Mouse (Mus musculus) midbrain, embryonic 11.5 days (tissue): ENCODE data around the gene Bcl2l2. TPM values are rescaled to one million over a fixed set of nuclear protein-coding genes. Genes with fewer than 3 reads are reported as not detected.

ENCODE experiments used
- ATAC-seq: fragments of 200-750 bp; cut with Nextera tagmentation; 2 replicates; pipeline ENCODE4 v1.8.0; 2017; ENCODE audit warnings: moderate TSS enrichment, moderate library complexity; ENCODE audit not compliant: low FRiP score
- DNase-seq: peaks from one replicate; pipeline ENCODE4 v3.0.0; 2015; ENCODE audit warnings: low spot score; ENCODE audit errors: missing footprints
- H3K27ac ChIP-seq: fragments of 300-500 bp; sonication (generic); 2 replicates; pipeline ENCODE4 v1.5.1; 2014; ENCODE audit warnings: low read depth, low read length
- H3K27me3 ChIP-seq: fragments of 300-500 bp; sonication (generic); 2 replicates; pipeline ENCODE4 v1.6.1; 2014; ENCODE audit warnings: mild to moderate bottlenecking, low read length, moderate library complexity, mixed read lengths; ENCODE audit not compliant: control insufficient read depth, insufficient read depth
- H3K36me3 ChIP-seq: fragments of 300-500 bp; sonication (generic); 2 replicates; pipeline ENCODE4 v1.6.1; 2014; ENCODE audit warnings: mild to moderate bottlenecking, low read length, moderate library complexity, mixed read lengths; ENCODE audit not compliant: control insufficient read depth, insufficient read depth
- H3K4me1 ChIP-seq: fragments of 300-500 bp; sonication (generic); 2 replicates; pipeline ENCODE4 v1.6.1; 2014; ENCODE audit warnings: low read length; ENCODE audit not compliant: control insufficient read depth, insufficient read depth
- H3K4me2 ChIP-seq: fragments of 300-500 bp; sonication (generic); 2 replicates; pipeline ENCODE4 v1.6.1; 2014; ENCODE audit warnings: mild to moderate bottlenecking, moderate library complexity
- H3K4me3 ChIP-seq: fragments of 300-500 bp; sonication (generic); 2 replicates; pipeline ENCODE4 v1.5.1; 2014; ENCODE audit warnings: low read depth, low read length
- H3K9ac ChIP-seq: fragments of 300-500 bp; sonication (generic); 2 replicates; pipeline ENCODE4 v1.6.1; 2014; ENCODE audit warnings: low read length
- H3K9me3 ChIP-seq: fragments of 300-500 bp; sonication (generic); 2 replicates; pipeline ENCODE4 v1.6.1; 2016; ENCODE audit warnings: low read length; ENCODE audit not compliant: control insufficient read depth
- WGBS: fragments of 180-500 bp; shearing (Covaris S2); extraction: QIAGEN DNeasy Blood & Tissue Kit; methylation state at CpG from one replicate; pipeline ENCODE4 v1.1.7; 2014; 5-methylcytosine and 5-hydroxymethylcytosine counted together
- polyA plus RNA-seq: library from polyadenylated mRNA; unstranded; fragments of >200 nt; fragmentation: Nextera tagmentation; extraction: Ambion mirVana; gene quantifications from 2 replicates; pipeline ENCODE4 v1.2.1, GENCODE M21; 2014

The Bcl2l2 gene
- polyA plus RNA-seq, 1 experiment from 2014 or later, result 3.3 TPM

DNA sequence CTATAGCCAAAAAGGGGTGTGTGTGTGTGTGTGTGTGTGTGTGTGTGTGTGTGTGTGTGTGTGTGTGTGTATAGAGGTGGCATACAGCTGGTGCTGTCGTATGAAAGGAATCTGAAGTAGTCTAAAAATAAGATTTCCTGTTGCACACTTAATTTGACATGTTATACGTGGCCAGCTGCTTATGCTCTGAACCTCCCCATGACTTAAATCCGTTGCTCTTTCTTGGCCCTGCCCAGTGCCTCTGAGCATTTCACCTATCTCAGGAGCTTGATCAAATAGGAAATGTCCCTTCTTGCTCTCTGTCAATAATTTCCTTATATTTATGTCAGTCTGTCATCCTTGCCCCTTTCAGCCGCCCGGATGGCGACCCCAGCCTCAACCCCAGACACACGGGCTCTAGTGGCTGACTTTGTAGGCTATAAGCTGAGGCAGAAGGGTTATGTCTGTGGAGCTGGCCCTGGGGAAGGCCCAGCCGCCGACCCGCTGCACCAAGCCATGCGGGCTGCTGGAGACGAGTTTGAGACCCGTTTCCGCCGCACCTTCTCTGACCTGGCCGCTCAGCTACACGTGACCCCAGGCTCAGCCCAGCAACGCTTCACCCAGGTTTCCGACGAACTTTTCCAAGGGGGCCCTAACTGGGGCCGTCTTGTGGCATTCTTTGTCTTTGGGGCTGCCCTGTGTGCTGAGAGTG is 990 bp downstream of the Bcl2l2 start:
- Histone ChIP-seq H3K9me3 (no peaks in the 10 kb centered on the region), H3K4me2 (peak overlapping the region; percentile 69), H3K27me3 (no peaks in the 10 kb centered on the region), H3K27ac (no peak overlapping the region), H3K4me3 (peak overlapping the region; percentile 47), H3K9ac (peak overlapping the region; percentile 75), H3K4me1 (peaks cover 14% of the 10 kb centered on the region), H3K36me3 (no peaks in the 10 kb centered on the region)
- WGBS, result 40% methylated on average over 21 of the region's 21 CpGs
- DNase-seq (peak; percentile 73), ATAC-seq (no peak)

DNA sequence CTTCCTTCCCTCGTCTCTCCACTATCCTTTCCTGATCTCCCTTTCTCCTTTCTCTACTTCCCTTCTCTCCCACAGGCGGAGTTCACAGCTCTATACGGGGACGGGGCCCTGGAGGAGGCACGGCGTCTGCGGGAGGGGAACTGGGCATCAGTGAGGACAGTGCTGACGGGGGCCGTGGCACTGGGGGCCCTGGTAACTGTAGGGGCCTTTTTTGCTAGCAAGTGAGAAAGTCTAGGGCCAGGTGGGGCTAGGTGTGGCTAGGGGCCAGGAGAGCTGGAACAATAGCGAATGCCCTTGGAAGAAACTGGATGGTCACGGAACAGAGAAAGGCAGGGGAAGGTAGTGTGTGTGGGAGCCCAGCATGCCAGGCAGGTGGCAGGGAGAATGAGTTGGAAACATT is 2.1 kb downstream of the Bcl2l2 start:
- no peak for DNase-seq
- Histone ChIP-seq H3K9me3 (no peaks in the 10 kb centered on the region), H3K27me3 (no peaks in the 10 kb centered on the region), H3K27ac (no peak overlapping the region), H3K9ac (no peak overlapping the region), H3K4me3 (no peak overlapping the region), H3K4me1 (peaks cover 14% of the 10 kb centered on the region), H3K36me3 (no peaks in the 10 kb centered on the region), H3K4me2 (no peak overlapping the region)
- 94% methylated on average over 11 of the region's 11 CpGs for WGBS
- no peak for ATAC-seq

DNA sequence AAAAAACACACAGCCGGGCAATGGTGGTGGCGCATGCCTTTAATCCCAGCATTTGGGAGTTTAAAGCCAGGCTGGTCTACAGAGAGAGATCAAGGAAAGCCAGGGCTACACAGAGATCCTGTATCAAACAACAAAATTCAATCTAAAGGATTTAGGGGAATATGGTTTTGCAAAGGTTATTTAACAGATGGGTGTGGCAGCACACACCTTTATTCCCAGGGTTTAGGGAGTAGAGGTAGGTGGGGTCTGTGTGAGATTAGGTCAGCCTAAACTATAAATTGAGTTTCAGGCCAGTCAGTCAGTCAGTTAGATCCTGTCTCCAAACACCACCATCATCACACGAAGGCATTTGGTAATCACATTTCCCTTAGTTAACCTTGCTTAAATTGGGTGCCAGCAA is 9.0 kb downstream of the Bcl2l2 start, which contains the start of gene Pabpn1:
TSS of gene Pabpn1 (plus strand) at position 301 of the 400 bp plus-strand sequence.
- Histone ChIP-seq H3K27ac (peak within 1 kb of the TSS; percentile 72), H3K4me3 (peak within 1 kb of the TSS; percentile 99), H3K9me3 (no peaks in the 10 kb centered on the region), H3K4me2 (peak within 1 kb of the TSS; percentile 50), H3K27me3 (no peaks in the 10 kb centered on the region), H3K36me3 (peaks cover 8% of the 10 kb centered on the region), H3K9ac (peak within 1 kb of the TSS; percentile 61), H3K4me1 (peaks cover 12% of the 10 kb centered on the region; the same call in 1 of the 2 replicates)
- DNase-seq, result no peak
- ATAC-seq, result no peak
- WGBS, result 96% methylated on average over 3 of the region's 3 CpGs

DNA sequence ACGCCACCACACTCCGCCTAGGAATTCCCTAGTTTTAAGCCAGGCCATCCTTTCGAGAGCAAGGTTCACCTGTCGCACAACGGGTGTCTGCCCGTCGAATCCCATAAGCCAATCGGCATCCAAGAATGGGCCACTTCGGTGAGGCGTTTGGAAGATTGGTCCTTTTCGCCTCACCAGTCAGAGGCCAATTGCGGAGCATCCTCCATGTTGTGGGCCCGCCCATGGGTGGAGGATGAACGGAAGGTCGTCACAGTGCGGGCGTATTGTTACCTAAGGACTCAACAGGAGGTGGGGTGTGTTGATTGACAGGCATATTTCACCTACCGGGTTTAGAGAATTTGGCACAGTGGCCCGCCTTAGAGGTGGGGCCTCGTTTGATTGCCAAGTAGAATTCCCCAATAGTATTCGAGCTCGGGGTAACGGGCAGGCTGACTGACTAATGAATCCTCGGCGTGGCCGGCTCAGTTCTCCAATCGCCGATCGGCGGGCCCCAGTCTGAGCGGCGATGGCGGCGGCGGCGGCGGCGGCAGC is 10.5 kb downstream of the Bcl2l2 start:
- Histone ChIP-seq H3K4me3 (peak overlapping the region; percentile 99), H3K4me1 (peaks cover 12% of the 10 kb centered on the region; the same call in 1 of the 2 replicates), H3K4me2 (peak overlapping the region; percentile 78), H3K27ac (peak overlapping the region; percentile 94), H3K36me3 (peaks cover 20% of the 10 kb centered on the region), H3K27me3 (no peaks in the 10 kb centered on the region), H3K9me3 (no peaks in the 10 kb centered on the region), H3K9ac (peak overlapping the region; percentile 100)
- WGBS, result under 1% methylated on average over 38 of the region's 38 CpGs
- ATAC-seq (peak; percentile 99), DNase-seq (peak; percentile 99)

DNA sequence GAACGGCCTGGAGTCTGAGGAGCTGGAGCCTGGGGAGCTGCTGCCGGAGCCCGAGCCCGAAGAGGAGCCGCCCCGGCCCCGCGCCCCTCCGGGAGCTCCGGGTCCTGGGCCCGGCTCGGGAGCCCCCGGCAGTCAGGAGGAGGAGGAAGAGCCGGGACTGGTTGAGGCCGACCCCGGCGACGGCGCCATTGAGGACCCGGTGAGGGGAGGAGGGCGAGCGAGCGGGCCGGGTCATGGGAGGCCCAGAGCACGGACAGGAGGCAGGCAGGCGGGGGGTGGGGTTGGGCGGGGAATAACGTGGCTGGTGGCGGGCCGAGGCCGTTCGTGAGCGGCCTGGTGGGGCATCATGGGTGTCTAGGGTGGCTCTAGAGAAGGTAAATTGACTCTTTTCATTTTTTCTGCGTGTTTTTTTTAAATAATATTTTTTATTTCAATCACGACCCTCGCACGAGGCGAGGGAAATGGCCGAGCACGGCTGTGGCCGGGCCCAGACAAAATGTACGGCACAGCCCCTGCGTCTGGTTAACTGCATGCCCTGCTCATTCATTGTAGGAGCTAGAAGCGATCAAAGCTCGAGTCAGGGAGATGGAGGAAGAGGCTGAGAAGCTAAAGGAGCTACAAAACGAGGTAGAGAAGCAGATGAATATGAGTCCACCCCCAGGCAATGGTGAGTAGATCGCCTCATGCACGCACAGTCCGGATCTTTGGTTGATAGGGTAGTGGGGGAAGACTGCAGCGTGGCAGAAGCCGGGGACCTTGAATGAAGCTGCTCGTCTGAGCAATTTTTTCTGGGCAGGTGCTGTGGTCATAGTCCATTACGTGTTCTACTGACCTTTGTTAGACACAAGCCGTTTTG is 11.3 kb downstream of the Bcl2l2 start:
- Histone ChIP-seq H3K36me3 (peaks cover 20% of the 10 kb centered on the region), H3K4me3 (peak overlapping the region; percentile 99), H3K4me2 (peak overlapping the region; percentile 78), H3K9me3 (no peaks in the 10 kb centered on the region), H3K9ac (peak overlapping the region; percentile 100), H3K27me3 (no peaks in the 10 kb centered on the region), H3K27ac (peak overlapping the region; percentile 94), H3K4me1 (peaks cover 12% of the 10 kb centered on the region; the same call in 1 of the 2 replicates)
- under 1% methylated on average over 53 of the region's 54 CpGs for WGBS
- peak; percentile 66 for ATAC-seq
- peak; percentile 96 for DNase-seq

DNA sequence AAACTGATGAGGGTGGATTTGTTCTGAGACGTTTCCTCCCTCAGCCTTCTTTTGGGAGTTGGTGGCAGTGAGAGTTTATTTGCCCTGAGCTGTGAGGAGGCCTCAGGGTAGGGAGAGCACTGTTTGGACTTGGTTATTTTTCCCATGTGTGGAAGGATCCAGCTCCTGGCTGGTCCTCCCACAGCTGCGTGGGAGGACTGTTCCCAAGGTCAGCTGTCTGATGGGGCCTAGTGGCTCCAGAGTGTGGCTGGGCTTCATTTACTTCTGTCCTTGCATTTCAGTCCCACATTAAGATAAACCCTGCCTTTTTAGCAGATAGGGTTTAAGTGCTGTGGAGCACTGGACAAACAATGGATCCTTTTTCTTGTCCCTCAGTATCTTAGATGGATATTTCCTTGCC is 14.3 kb downstream of the Bcl2l2 start:
- 73% methylated on average over 2 of the region's 2 CpGs for WGBS
- Histone ChIP-seq H3K4me2 (no peak overlapping the region), H3K4me3 (no peak overlapping the region), H3K36me3 (peaks cover 20% of the 10 kb centered on the region), H3K27me3 (no peaks in the 10 kb centered on the region), H3K27ac (no peak overlapping the region), H3K9me3 (no peaks in the 10 kb centered on the region), H3K9ac (no peak overlapping the region), H3K4me1 (peaks cover 12% of the 10 kb centered on the region; the same call in 1 of the 2 replicates)
- DNase-seq (no peak), ATAC-seq (no peak)

DNA sequence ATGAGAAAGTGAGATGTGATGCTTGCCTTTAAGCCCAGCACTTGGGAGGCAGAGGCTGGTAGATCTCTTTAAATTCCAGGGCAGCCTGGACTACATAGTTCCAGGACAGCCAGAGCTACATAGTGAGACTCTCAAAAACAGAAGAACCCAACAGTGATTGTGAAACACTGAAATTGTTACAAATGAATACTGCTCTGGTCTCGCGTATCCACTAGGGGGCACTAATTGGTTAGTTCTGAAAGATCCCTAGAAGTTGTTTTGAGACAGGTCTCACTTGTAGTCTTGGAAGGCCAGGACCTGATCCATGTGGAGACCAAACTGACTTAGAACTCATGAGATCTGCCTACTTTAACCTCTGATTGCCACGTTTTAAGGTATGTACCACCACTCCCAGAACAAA is 17.2 kb downstream of the Bcl2l2 start:
- DNase-seq (peak; percentile 96), ATAC-seq (peak; percentile 67)
- H3K36me3 ChIP-seq, result peaks cover 20% of the 10 kb centered on the region
- H3K27me3 ChIP-seq, result no peaks in the 10 kb centered on the region
- no peak overlapping the region for H3K4me3 ChIP-seq
- H3K9ac ChIP-seq, result no peak overlapping the region
- H3K4me2 ChIP-seq, result no peak overlapping the region
- peaks cover 6% of the 10 kb centered on the region; the same call in 1 of the 2 replicates for H3K4me1 ChIP-seq
- no peak overlapping the region for H3K27ac ChIP-seq
- no peaks in the 10 kb centered on the region for H3K9me3 ChIP-seq
- 1% methylated on average over 3 of the region's 3 CpGs for WGBS

DNA sequence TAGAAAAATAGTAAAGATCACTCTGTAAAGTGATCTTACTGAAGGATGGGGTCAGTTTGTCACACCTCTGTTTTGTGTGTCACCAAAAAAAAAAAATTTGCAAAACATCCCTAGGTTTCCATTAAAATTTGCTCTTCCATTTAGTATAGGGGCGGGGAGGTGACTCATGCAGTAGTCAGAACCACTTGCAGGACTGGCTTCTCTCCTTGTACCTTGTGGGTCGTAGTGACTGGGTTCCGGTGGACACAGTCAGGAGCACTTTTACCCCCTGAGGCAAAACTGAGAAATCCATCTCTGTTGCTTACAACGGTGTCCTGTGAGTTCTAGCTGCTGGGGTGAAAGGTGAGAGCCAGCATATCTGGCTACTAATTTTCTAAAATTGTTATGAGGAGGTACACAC is 20.5 kb downstream of the Bcl2l2 start:
- no peak for DNase-seq
- 88% methylated on average over 4 of the region's 4 CpGs for WGBS
- Histone ChIP-seq H3K9ac (no peak overlapping the region), H3K36me3 (peaks cover 4% of the 10 kb centered on the region), H3K27me3 (no peaks in the 10 kb centered on the region), H3K4me2 (no peak overlapping the region), H3K27ac (no peak overlapping the region), H3K4me1 (no peaks in the 10 kb centered on the region), H3K4me3 (no peak overlapping the region), H3K9me3 (no peaks in the 10 kb centered on the region)
- ATAC-seq, result no peak

DNA sequence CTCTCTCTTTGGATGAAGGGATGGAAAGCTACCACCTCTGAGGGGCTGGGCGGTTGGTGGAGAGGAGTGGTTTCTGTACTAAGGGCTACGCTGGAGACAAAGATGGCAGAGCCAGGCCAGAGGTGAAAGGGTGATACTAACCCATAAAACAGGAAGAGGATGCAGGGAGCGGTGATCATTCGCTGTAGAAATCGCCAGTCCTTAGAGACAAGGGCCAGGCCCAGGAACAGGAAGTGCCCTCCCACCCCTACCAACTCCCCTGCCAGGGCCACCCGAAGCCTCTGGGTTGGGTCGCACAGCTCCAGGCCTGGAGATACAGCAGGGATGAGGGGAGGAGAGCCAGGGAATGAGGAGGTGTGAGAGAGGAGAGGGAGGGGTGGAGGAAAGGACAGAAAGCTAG is 25.5 kb downstream of the Bcl2l2 start:
- Histone ChIP-seq H3K4me1 (peaks cover 13% of the 10 kb centered on the region), H3K27ac (no peak overlapping the region), H3K9me3 (no peaks in the 10 kb centered on the region), H3K4me3 (no peak overlapping the region), H3K27me3 (no peaks in the 10 kb centered on the region), H3K4me2 (no peak overlapping the region), H3K9ac (no peak overlapping the region), H3K36me3 (peaks cover 13% of the 10 kb centered on the region)
- no peak for DNase-seq
- WGBS, result 91% methylated on average over 7 of the region's 7 CpGs
- ATAC-seq, result no peak
